20 mouse cellular contexts compared by ENCODE assay signal in genomic region chr1:194773899-194774298, GRCm38 (mm10).
DNase-seq lines count a peak whose midpoint lies in the region; ATAC-seq and TF ChIP-seq lines count a peak whose summit lies in the region.
"Had no signal": no experiment of that assay in that cellular context is flagged by ENCODE, and none has a peak within 500 bp of the region (broad histone marks: within the 10 kb centered on the region; RNA-seq: fewer than 3 reads in every experiment).

No protein-coding gene starts in this region.

- no peak overlapping the region for H3K4me2 ChIP-seq in forebrain, embryonic 14.5 days (ENCODE audit: low read length)
- H3K4me2 ChIP-seq in forebrain, embryonic 15.5 days (replicated peaks), result no peak overlapping the region
- H3K4me2 ChIP-seq in liver, embryonic 14.5 days (ENCODE audit: low read depth), result peak overlapping the region; percentile 37
- no peak overlapping the region for H3K4me2 ChIP-seq in heart, embryonic 12.5 days
- H3K4me2 ChIP-seq: limb, embryonic 12.5 days; midbrain, embryonic 13.5 days; stomach, embryonic 15.5 days had no signal

- H3K9me3 ChIP-seq in forebrain, embryonic 14.5 days (replicated peaks; ENCODE audit: control insufficient read depth, low read length), result no peaks in the 10 kb centered on the region
- no peaks in the 10 kb centered on the region for H3K9me3 ChIP-seq in forebrain, embryonic 15.5 days
- H3K9me3 ChIP-seq in liver, embryonic 14.5 days (ENCODE audit: control insufficient read depth, low read length), result no peaks in the 10 kb centered on the region
- H3K9me3 ChIP-seq in heart, embryonic 12.5 days (replicated peaks), result no peaks in the 10 kb centered on the region
- H3K9me3 ChIP-seq: limb, embryonic 12.5 days; midbrain, embryonic 13.5 days; stomach, embryonic 15.5 days had no signal

- H3K9ac ChIP-seq in forebrain, embryonic 14.5 days (ENCODE audit: low read length), result no peak overlapping the region
- H3K9ac ChIP-seq in forebrain, embryonic 15.5 days (replicated peaks), result no peak overlapping the region
- H3K9ac ChIP-seq in liver, embryonic 14.5 days (replicated peaks), result no peak overlapping the region
- H3K9ac ChIP-seq in heart, embryonic 12.5 days, result no peak overlapping the region
- H3K9ac ChIP-seq: limb, embryonic 12.5 days; midbrain, embryonic 13.5 days; stomach, embryonic 15.5 days had no signal

- no peak overlapping the region for H3K4me3 ChIP-seq in forebrain, embryonic 14.5 days (ENCODE audit: low read depth, low read length)
- H3K4me3 ChIP-seq in forebrain, embryonic 15.5 days, result no peak overlapping the region
- H3K4me3 ChIP-seq in testis, adult 2 months (ENCODE audit: control insufficient read depth, low read depth, low read length), result peak overlapping the region; percentile 35; the same call in 1 of the 2 replicates
- no peak overlapping the region for H3K4me3 ChIP-seq in liver, embryonic 14.5 days (ENCODE audit: insufficient read depth in 1 of 2, low read depth in 2 of 2, low read length in 2 of 2)
- H3K4me3 ChIP-seq in heart, embryonic 12.5 days, result no peak overlapping the region
- H3K4me3 ChIP-seq: heart, adult 2 months; limb, embryonic 12.5 days; midbrain, embryonic 13.5 days; stomach, embryonic 15.5 days had no signal

- H3K27ac ChIP-seq in forebrain, embryonic 14.5 days (ENCODE audit: low read depth, low read length), result no peak overlapping the region
- H3K27ac ChIP-seq in forebrain, embryonic 15.5 days (replicated peaks), result no peak overlapping the region
- no peak overlapping the region for H3K27ac ChIP-seq in testis, adult 2 months (ENCODE audit: control insufficient read depth, insufficient read depth, low read depth, low read length)
- no peak overlapping the region for H3K27ac ChIP-seq in liver, embryonic 14.5 days
- no peak overlapping the region for H3K27ac ChIP-seq in heart, embryonic 12.5 days (ENCODE audit: poor library complexity, severe bottlenecking)
- H3K27ac ChIP-seq: heart, adult 2 months; hindbrain, postnatal 0 days; limb, embryonic 12.5 days; midbrain, embryonic 13.5 days; stomach, embryonic 15.5 days had no signal

- TF ChIP-seq CTCF in testis, adult 2 months (IDR thresholded peaks at IDR 0.05; ENCODE audit: control insufficient read depth, insufficient read depth, insufficient replicate concordance, low read depth, low read length), result no peak
- no peak for TF ChIP-seq CTCF in liver, embryonic 14.5 days (IDR thresholded peaks at IDR 0.05; ENCODE audit: low read depth)

- no peak for TF ChIP-seq POLR2A in testis, adult 2 months (IDR thresholded peaks at IDR 0.05; ENCODE audit: control insufficient read depth, low read depth, low read length)

- peaks cover 73% of the 10 kb centered on the region for H3K36me3 ChIP-seq in forebrain, embryonic 14.5 days (ENCODE audit: control insufficient read depth, insufficient read depth, low read length)
- peaks cover 73% of the 10 kb centered on the region for H3K36me3 ChIP-seq in forebrain, embryonic 15.5 days
- H3K36me3 ChIP-seq in testis, adult 2 months (ENCODE audit: control insufficient read depth, insufficient read depth, low read length), result no peaks in the 10 kb centered on the region
- H3K36me3 ChIP-seq in liver, embryonic 14.5 days (replicated peaks; ENCODE audit: control insufficient read depth, insufficient read depth, low read depth), result no peaks in the 10 kb centered on the region
- H3K36me3 ChIP-seq in heart, embryonic 12.5 days, result peaks cover 4% of the 10 kb centered on the region; the same call in 1 of the 2 replicates
- H3K36me3 ChIP-seq: limb, embryonic 12.5 days; stomach, embryonic 15.5 days had no signal

- no peaks in the 10 kb centered on the region; the same call in 1 of the 2 replicates for H3K4me1 ChIP-seq in forebrain, embryonic 14.5 days (ENCODE audit: control insufficient read depth, insufficient read depth, low read length)
- H3K4me1 ChIP-seq in forebrain, embryonic 15.5 days, result peaks cover 4% of the 10 kb centered on the region; the same call in 1 of the 2 replicates
- H3K4me1 ChIP-seq in testis, adult 2 months (ENCODE audit: control insufficient read depth, insufficient read depth, low read length), result no peaks in the 10 kb centered on the region
- H3K4me1 ChIP-seq in liver, embryonic 14.5 days (replicated peaks; ENCODE audit: control insufficient read depth in 2 of 2, insufficient read depth in 2 of 2, low read length in 1 of 2), result peaks cover 13 to 25% of the 10 kb centered on the region in 2 experiments
- H3K4me1 ChIP-seq in heart, embryonic 12.5 days (replicated peaks), result no peaks in the 10 kb centered on the region
- H3K4me1 ChIP-seq: limb, embryonic 12.5 days; midbrain, embryonic 13.5 days; stomach, embryonic 15.5 days had no signal

- peak; percentile 48 for TF ChIP-seq EP300 in liver, embryonic 14.5 days (IDR thresholded peaks at IDR 0.05; ENCODE audit: low read depth)

- peak; percentile 22 for DNase-seq in forebrain, embryonic 14.5 days (ENCODE audit: low spot score)
- DNase-seq in testis, postnatal 10 days (ENCODE audit: low spot score), result no peak
- peak in 1 of 3 experiments; percentile 20 for DNase-seq in liver, embryonic 14.5 days (ENCODE audit: low read depth in 3 of 3, low spot score in 3 of 3)
- DNase-seq in adrenal gland, adult 8-10 months, result no peak
- DNase-seq in adrenal gland, postnatal 36 days, result no peak
- DNase-seq: adrenal gland, postnatal 10 days; cerebellum, postnatal 14 days; heart, adult 2 months; heart, postnatal 10 days; kidney, adult 9 months; lung, postnatal 14 days; right cerebral cortex, postnatal 4 days; thymus, postnatal 4 days had no signal

- no peak for ATAC-seq in forebrain, embryonic 14.5 days
- ATAC-seq in forebrain, embryonic 15.5 days (replicated peaks), result no peak
- ATAC-seq in liver, embryonic 14.5 days (ENCODE audit: insufficient read depth), result peak; percentile 61
- ATAC-seq in heart, embryonic 12.5 days (ENCODE audit: insufficient number of reproducible peaks, low FRiP score), result no peak
- ATAC-seq: hindbrain, postnatal 0 days; midbrain, embryonic 13.5 days had no signal

- 20% methylated on average over 3 of the region's 3 CpGs for WGBS in forebrain, embryonic 14.5 days
- WGBS in forebrain, embryonic 15.5 days, result 20% methylated on average over 3 of the region's 3 CpGs
- 16% methylated on average over 3 of the region's 3 CpGs for whole genome bisulfite sequencing in liver, embryonic 14.5 days (ENCODE audit: insufficient replicate concordance)
- WGBS in heart, embryonic 12.5 days, result 62% methylated on average over 3 of the region's 3 CpGs

- no peaks in the 10 kb centered on the region for H3K27me3 ChIP-seq in forebrain, embryonic 14.5 days (replicated peaks; ENCODE audit: control insufficient read depth, insufficient read depth, low read length)
- H3K27me3 ChIP-seq in forebrain, embryonic 15.5 days, result no peaks in the 10 kb centered on the region
- no peaks in the 10 kb centered on the region for H3K27me3 ChIP-seq in testis, adult 2 months (ENCODE audit: control insufficient read depth, insufficient read depth, low read length)
- no peaks in the 10 kb centered on the region for H3K27me3 ChIP-seq in liver, embryonic 14.5 days (ENCODE audit: control insufficient read depth, insufficient read depth, low read length)
- no peaks in the 10 kb centered on the region for H3K27me3 ChIP-seq in heart, embryonic 12.5 days (replicated peaks)
- H3K27me3 ChIP-seq: limb, embryonic 12.5 days; midbrain, embryonic 13.5 days; stomach, embryonic 15.5 days had no signal
